Mouse (Mus musculus): ENCODE data around the gene Car1.
"Not testable (repeated sequence)": the region's sequence is repeated elsewhere in the genome, so short reads cannot be mapped to it uniquely, and the experiment has no call there.

The Car1 gene

DNA sequence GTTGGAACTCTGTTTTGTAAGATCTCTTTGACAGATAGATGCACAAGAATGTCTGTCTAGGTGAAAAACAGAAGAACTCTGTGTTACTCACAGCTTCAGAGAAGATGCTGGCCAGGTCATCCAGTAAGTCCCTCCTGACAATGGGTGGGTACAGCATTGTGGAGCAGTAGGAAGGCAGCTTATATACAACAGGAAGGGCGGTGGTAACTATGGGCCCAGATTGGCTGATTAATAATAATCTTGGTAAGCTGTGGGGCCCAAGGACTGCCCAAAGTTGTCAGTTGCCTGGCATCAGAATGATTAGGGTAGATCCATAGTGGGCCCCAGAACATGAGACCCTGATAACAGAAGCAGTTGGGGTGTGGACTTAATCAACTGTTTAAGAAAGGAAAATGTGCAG lies at the start of gene Car1:
Gene Car1 (minus strand): TSS at position 158 of the 400 bp plus-strand sequence.
- no peak for ATAC-seq (ENCODE audit: insufficient number of reproducible peaks, low FRiP score, low TSS enrichment)

DNA sequence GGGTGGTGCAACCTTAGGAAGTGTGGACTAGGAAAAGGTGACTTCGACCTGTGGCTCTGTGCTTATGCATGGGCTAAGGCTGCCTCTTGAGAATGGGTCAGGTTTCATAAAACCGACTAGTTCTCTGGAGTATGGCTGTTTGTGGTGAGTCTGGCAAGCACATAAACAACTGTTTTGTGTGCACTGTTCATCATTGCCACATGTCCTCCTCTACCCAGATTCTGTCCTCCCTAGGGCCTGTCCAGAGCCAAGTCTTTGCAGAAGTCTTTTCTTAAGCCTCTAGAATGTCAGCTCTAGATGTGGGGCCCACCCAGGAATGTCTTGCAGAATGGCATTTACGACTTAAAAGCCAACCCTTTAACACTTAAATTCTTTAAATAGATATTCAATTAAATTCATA lies 49.7 kb upstream of the Car1 start:
- no peak for ATAC-seq (ENCODE audit: insufficient number of reproducible peaks, low FRiP score, low TSS enrichment)

GRCm38 (mm10) chr3:14854446-14854845 lies 46.3 kb upstream of the Car1 start:
- no peak for ATAC-seq (ENCODE audit: insufficient number of reproducible peaks, low FRiP score, low TSS enrichment)

GRCm38 (mm10) chr3:14853966-14854365 lies 45.8 kb upstream of the Car1 start:
- ATAC-seq (ENCODE audit: insufficient number of reproducible peaks, low FRiP score, low TSS enrichment): no peak

DNA sequence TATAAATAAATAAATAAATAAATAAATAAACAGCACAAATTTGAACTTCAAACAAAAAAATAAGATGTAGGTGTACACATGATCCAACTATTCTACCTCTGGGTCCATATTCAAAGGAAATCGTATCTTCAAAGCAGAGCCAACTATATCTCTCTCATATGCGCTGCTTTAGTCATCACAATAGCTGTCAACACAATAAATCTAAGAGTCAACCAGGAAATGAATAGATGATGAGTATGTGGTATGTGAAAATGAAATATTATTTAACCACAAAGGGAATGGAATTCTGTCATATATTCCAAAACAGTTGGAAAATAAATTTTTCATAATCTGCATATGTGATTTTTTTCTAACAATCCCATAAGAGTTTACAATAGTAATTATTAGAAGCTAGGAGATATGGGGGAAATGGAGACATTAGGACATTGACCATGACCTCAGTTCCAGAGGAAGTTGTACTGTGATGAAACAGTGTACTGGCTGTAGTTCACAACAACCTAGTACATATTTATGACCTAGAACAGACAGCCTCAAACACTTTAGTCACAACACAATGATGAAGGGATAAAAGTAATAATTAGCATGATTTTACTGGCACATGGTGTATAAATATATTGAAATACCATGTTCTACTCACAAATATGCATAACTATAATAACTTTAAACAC lies 40.6 kb upstream of the Car1 start:
- ATAC-seq (ENCODE audit: insufficient number of reproducible peaks, low FRiP score, low TSS enrichment): no peak

DNA sequence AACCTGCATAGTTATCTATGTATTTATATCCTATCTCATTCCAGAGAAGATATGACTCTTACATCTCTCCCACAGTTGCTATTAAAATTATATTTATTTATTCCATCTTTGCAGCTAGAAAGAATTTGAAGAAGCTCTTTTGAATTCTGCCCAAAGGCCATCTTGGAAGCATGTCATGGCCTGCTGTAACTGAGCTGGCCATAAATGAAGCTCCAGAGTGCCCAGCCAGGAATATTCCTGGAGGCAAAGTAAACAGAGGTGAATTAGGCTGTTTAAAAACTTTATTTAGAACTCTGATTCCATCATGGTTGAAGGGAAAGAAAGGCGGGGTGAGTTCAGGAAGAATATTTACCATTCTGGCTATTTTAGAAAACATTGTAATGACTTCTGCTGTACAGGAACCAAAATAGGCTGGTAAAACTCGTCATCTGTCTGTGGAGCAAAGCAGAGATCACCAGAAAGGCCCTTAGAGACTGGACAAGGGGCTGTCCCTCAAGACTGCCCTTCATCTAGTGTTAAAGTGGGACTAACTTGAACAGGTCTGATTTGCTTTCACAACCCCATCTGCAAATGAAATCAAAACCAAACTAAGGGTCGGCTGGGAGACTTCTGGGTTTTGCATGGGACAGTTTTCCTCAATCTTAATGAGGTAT lies 31.4 kb upstream of the Car1 start:
- no peak for ATAC-seq (ENCODE audit: insufficient number of reproducible peaks, low FRiP score, low TSS enrichment)

GRCm38 (mm10) chr3:14838936-14839335 lies 30.8 kb upstream of the Car1 start:
- ATAC-seq (ENCODE audit: insufficient number of reproducible peaks, low FRiP score, low TSS enrichment): no peak

GRCm38 (mm10) chr3:14832766-14833165 lies 24.6 kb upstream of the Car1 start:
- no peak for ATAC-seq (ENCODE audit: insufficient number of reproducible peaks, low FRiP score, low TSS enrichment)

- ATAC-seq (ENCODE audit: insufficient number of reproducible peaks, low FRiP score, low TSS enrichment): no peak
Measured at GRCm38 (mm10) chr3:14831219-14831835, 23.2 kb upstream of the Car1 start.

- no peak for ATAC-seq (ENCODE audit: insufficient number of reproducible peaks, low FRiP score, low TSS enrichment)
Measured at GRCm38 (mm10) chr3:14828896-14829295, 20.7 kb upstream of the Car1 start.

DNA sequence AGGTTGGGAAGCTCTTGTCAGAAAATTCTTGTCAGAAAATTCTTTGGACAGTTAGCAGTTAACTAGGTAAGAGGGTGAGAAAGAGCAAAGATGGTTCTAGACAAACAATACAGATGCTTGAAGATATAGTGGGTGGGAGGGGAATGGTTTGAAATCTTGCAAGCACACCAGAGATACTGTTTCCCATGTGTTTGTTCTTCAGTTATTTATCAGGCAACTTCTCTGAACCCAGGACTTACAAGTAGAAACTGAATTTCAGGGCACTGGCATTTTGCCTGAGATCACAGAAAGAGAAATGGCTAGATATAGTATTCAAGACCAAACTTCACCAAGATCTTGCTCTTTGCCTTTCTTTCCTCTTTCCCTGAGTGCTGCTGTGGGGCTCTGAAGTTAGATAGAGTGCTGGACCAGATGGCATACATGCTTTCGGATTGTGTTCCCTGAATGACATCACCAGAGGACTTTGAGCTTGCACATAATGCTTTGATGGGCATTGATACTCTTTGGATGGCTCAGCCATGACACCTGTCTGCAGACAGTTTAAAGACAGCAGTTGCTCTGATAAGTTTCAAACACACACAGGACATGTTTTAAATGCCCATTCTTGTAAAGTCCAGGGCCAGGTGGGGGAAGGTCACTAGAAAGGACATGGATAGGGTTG lies 11.8 kb upstream of the Car1 start:
- no peak for ATAC-seq (ENCODE audit: insufficient number of reproducible peaks, low FRiP score, low TSS enrichment)

GRCm38 (mm10) chr3:14815396-14815795 lies 7.2 kb upstream of the Car1 start:
- not testable (repeated sequence) for ATAC-seq (ENCODE audit: insufficient number of reproducible peaks, low FRiP score, low TSS enrichment)

DNA sequence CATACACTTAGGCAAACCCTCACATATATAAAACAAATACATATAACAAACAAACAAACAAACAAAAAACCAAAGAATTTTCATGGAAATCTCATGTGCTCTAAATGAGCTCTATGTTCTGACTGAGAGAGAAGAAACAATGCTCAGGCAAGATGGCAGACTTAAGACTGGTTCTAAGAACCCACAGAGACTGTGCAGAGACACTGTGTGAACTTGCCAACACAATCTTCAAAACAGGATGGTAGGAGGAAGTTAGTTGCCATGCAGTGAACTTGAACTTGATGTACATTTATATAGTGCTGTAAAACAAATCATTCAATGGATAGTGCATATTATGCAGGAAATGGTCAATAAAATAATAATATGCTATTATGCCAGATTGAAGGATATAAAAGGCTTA lies 1.5 kb downstream of the Car1 start:
- no peak for ATAC-seq (ENCODE audit: insufficient number of reproducible peaks, low FRiP score, low TSS enrichment)

DNA sequence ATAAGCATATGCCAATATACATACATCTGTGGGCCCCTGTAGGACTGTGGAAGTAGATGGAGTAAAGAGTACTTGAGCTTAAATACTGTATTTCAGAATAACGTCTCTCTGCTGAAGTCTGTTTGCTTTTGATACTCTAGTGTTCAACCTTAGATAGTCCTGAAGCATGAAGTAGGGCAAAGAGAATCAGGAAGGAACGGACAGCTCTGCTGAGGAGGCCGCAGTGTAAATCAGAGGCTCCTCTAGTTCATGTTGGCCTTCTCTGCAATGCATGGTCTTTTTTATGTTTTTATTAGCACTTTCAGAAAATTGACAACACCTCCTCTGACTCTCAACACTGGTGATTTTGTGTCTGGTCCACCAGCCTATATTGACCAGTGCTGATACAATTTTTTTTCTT lies 2.2 kb downstream of the Car1 start:
- no peak for ATAC-seq (ENCODE audit: insufficient number of reproducible peaks, low FRiP score, low TSS enrichment)

GRCm38 (mm10) chr3:14804906-14805305 lies 3.3 kb downstream of the Car1 start:
- no peak for ATAC-seq (ENCODE audit: insufficient number of reproducible peaks, low FRiP score, low TSS enrichment)

DNA sequence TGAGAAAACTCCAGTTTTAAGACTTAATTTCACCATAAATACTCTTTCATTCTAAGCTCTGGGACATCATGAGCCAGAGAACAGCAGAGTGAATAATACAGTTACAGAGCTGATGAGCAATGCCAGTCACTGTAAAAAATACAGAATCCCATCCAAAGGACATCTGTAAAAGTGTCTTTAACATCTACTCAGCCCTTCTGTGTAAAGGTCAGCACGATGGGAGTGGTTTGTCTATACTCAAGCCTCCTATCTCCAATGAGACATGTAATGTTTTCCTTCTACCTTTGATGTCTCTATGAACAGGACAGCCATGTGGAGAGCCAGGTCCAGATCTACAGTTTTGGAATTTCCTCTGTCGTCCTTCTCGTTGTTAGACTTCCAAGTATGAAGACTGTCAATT lies 11.1 kb downstream of the Car1 start:
- ATAC-seq (ENCODE audit: insufficient number of reproducible peaks, low FRiP score, low TSS enrichment): no peak

GRCm38 (mm10) chr3:14795292-14796020 lies 12.7 kb downstream of the Car1 start:
- ATAC-seq (ENCODE audit: insufficient number of reproducible peaks, low FRiP score, low TSS enrichment): no peak

DNA sequence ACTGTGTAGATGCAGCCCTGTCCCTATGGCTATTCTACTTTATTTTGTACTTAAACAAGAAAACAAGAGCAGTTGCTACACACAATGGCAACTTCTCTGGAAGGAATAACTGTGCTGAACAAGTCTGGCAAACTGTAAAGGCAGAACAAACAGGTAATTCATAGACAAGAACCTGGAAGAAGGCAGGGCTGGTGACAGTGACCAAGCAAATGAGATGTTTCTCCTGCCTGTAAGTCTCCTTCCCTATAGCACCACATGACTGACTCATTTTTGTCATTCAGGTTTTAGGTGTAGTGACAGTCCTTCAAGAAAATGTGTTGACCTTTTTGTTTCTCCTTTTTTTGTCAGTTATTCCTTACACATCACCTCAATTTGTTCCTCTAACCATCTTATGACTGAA lies 16.1 kb downstream of the Car1 start:
- ATAC-seq (ENCODE audit: insufficient number of reproducible peaks, low FRiP score, low TSS enrichment): no peak

- ATAC-seq (ENCODE audit: insufficient number of reproducible peaks, low FRiP score, low TSS enrichment): no peak
Measured at GRCm38 (mm10) chr3:14787607-14788006, 20.6 kb downstream of the Car1 start.

DNA sequence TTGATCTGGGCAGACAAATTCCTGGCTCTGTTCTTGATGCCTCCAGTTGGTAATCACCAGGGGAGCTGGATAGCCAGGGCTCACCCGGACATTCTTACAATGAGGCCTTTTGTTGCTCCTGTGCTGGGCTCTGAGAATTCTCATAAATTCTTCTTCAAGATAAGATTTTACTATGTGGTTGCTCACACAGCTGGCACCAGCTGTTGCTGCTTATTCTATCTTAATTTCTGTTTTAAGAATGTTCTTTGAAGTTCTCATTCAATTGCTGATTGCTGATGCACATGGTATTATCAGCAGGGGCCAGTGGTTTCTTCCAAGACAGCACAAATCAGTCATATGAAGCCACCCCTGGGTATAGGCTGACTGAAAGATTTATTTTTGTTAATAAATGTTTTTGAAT lies 21.0 kb downstream of the Car1 start:
- ATAC-seq (ENCODE audit: insufficient number of reproducible peaks, low FRiP score, low TSS enrichment): no peak

Measured in cerebellum, adult (tissue).